Mouse (Mus musculus): Measurements from ENCODE around the gene Clpb. TPM values are rescaled to one million over a fixed set of nuclear protein-coding genes. Genes with fewer than 3 reads are reported as not detected.

Gene Clpb
- polyA plus RNA-seq, 1 experiment from 2014 or later, result 30.3 TPM

DNA sequence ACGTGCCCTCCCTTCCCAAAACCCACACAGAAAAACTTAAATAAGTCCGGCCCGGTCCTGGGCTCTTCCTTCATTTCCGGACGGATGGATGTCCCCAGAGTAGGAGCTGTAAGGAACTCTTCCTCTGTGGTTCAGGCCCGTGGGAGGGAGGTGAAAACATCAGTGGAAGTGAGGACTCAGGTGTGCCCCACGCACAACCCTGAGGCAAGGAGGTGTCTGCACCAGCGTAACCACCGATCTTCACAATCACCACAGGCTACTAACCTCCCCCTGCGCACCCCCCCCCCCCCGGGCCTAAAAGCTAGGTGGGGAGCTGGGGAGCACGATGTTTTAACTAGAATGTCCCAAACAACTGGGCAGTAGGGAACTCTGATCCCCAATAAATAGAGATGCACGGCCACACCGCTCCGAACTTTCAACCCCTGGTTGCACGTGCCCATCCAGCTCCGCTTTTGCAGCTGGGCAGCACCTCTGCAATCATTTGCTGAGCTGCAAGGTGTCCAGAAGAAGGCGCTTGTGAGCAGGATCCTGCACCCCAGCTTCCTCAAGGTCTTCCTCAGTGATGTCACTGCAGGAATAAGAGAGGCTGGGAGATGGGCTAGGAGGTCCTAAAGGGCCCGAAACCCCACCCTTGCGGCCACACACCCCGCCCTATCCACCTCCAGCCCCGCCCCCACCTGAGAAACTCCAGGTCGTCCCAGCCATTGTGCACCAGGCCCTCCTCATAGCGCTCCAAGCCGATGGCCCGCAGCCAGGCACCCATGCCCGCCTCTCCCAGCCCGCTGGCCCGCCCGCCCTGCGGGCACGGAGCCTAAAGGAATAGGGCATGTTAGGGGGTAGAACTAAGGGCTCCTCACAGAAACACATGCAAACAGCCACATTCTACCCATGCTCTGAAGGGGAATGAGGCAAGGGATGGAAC lies 159.7 kb downstream of the Clpb start:
- Histone ChIP-seq H3K27me3 (peaks cover 63% of the 10 kb centered on the region), H3K4me3 (replicated peaks) (no peak overlapping the region), H3K4me2 (no peak overlapping the region), H3K4me1 (replicated peaks) (peaks cover 19% of the 10 kb centered on the region; the same call in 1 of the 2 replicates), H3K9me3 (replicated peaks) (no peaks in the 10 kb centered on the region), H3K27ac (no peak overlapping the region), H3K36me3 (peaks cover 22% of the 10 kb centered on the region), H3K9ac (no peak overlapping the region)
- DNase-seq, result no peak
- 51% methylated on average over 32 of the region's 32 CpGs for WGBS (ENCODE audit: insufficient replicate concordance)
- ATAC-seq (ENCODE audit: low read depth), result no peak

DNA sequence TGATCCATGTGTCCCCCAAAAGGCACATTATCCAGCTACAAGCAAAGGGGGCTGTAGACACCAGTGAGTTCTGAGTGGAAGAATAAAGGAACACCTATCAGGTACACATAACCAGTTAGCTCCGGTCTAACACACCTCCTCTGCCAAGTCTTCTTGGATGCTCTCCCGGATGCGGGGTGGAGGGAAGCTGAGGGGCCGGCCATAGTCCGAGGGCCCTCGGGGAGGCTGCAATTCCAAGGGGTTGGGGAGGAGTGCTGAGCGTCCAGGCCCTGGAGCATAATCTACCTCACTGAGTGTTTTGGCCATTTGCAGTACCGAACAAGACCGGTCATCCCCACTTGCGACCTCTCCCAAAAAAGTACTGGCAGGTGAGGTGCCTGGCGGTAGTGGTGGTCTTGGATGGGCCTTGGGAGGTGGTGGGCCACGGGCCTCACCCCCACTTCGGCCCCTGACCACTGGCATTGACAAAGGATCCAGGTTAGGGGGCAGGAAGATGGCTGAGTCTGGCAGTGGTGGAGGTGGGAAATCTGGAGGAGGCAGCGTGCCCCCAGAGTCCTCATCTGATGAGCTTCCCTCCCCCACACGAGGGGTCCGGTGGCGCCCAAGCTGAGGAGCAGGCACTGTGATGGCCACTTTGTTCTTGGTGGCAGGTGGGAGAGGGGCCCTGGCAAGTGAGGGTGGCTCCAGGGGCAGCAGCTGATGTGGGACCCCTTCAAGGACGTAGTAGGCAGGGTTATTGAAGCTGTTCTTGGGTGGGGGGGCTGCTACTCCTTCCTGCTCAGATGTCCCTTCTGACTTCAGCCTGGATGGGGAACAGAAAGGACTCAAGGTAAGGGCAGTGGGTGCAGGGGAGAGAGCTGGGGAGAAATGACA lies 160.6 kb downstream of the Clpb start:
- Histone ChIP-seq H3K4me1 (replicated peaks) (peaks cover 19% of the 10 kb centered on the region; the same call in 1 of the 2 replicates), H3K36me3 (peaks cover 28% of the 10 kb centered on the region), H3K4me3 (replicated peaks) (no peak overlapping the region), H3K27me3 (peaks cover 54% of the 10 kb centered on the region), H3K9ac (no peak overlapping the region), H3K27ac (no peak overlapping the region), H3K9me3 (replicated peaks) (no peaks in the 10 kb centered on the region), H3K4me2 (no peak overlapping the region)
- ATAC-seq (ENCODE audit: low read depth) (no peak), DNase-seq (no peak)
- 80% methylated on average over 18 of the region's 18 CpGs for WGBS (ENCODE audit: insufficient replicate concordance)

DNA sequence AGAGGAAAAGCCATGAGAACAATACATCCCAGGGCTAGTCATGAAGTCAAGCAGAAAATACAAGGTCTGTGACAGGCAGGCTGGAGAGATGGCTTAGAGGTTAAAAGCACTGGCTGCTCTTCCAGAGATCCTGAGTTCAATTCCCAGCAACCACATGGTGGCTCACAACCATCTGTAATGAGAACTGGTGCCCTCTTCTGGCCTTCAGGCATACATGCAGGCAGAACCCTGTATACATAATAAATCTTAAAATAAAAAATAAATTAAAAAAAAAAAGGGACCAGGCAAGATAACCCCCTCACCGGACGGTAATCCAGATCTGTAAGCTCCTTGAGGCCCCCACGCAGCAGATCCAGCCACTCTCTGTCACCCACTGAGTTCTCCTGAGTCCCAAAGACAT lies 166.9 kb downstream of the Clpb start:
- H3K4me3 ChIP-seq (replicated peaks), result no peak overlapping the region
- H3K27me3 ChIP-seq, result peaks cover 6% of the 10 kb centered on the region
- no peak for ATAC-seq (ENCODE audit: low read depth)
- H3K4me1 ChIP-seq (replicated peaks), result peaks cover 2% of the 10 kb centered on the region; the same call in 1 of the 2 replicates
- no peak overlapping the region for H3K27ac ChIP-seq
- WGBS (ENCODE audit: insufficient replicate concordance), result 84% methylated on average over 3 of the region's 3 CpGs
- no peak overlapping the region for H3K4me2 ChIP-seq
- H3K9ac ChIP-seq, result no peak overlapping the region
- H3K36me3 ChIP-seq, result peaks cover 59% of the 10 kb centered on the region
- no peak for DNase-seq
- H3K9me3 ChIP-seq (replicated peaks), result no peaks in the 10 kb centered on the region

DNA sequence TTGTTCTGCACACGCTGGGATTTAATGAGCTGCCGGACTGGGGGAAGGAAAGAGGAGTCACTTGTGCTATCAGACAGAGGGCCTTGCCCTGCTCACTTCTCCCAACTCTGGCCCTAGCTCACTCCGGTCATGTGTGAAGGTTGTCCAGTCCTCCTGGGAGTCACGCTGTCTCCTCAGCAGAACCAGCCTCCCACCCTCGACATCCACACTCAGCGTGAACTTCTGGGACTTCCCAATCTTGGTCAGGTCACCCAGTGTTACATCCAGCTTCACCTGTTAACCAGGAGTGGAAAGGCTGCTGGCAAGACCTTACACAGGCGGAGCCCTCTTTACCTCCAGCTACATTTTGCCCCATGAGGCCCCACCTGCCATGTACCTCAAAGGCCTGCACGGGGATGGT lies 168.0 kb downstream of the Clpb start:
- Histone ChIP-seq H3K27me3 (peaks cover 17% of the 10 kb centered on the region), H3K36me3 (peaks cover 59% of the 10 kb centered on the region), H3K9me3 (replicated peaks) (no peaks in the 10 kb centered on the region), H3K4me3 (replicated peaks) (no peak overlapping the region), H3K4me1 (replicated peaks) (peaks cover 13% of the 10 kb centered on the region), H3K27ac (no peak overlapping the region), H3K9ac (no peak overlapping the region), H3K4me2 (no peak overlapping the region)
- WGBS (ENCODE audit: insufficient replicate concordance), result 76% methylated on average over 8 of the region's 8 CpGs
- no peak for ATAC-seq (ENCODE audit: low read depth)
- DNase-seq, result no peak

DNA sequence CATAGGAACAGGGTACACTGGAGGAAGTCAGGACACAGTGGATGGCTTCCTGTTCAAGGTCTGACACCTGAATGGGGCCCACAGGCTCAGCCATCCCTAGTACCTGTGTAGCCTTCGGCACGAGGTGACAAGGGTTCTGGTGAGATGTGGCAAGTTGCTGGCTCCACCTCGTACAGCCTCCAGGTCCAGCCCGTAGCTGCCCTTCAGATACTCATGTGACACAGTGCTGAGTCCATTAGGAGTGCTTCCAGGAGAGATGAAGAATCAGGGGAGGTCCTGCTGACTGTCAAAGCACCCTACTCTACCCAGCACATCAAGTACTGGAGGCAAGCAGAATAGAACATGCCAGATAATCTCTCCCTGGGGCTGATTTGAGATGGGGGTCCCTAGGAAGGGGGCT lies 168.9 kb downstream of the Clpb start:
- peaks cover 51% of the 10 kb centered on the region for H3K36me3 ChIP-seq
- H3K4me3 ChIP-seq (replicated peaks), result no peak overlapping the region

DNA sequence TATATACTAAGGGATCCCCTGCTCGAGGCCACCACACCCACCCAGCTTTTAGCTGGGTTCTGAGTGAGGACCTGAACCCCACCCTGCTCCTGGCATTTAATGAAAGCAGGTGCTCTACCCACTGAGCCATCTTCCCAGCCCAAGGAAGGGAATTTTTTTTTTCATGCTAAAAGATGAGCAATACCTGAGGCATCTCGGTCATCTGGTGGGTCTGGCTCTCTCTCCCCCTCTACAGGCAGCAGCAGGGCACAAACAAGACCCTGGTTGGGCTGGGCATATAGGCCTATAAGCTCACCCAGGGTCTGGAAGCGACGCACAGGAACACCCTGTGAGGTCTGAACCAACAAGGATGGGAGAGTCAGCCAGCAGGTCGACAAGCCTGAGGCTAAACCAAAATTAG lies 169.9 kb downstream of the Clpb start:
- no peak overlapping the region for H3K9ac ChIP-seq

More for the DNA sequence above, 168.9 kb downstream of the Clpb start:
- Histone ChIP-seq H3K9ac (no peak overlapping the region), H3K27ac (no peak overlapping the region), H3K4me2 (no peak overlapping the region), H3K4me1 (replicated peaks) (peaks cover 15% of the 10 kb centered on the region), H3K27me3 (peaks cover 26% of the 10 kb centered on the region), H3K9me3 (replicated peaks) (no peaks in the 10 kb centered on the region)
- no peak for ATAC-seq (ENCODE audit: low read depth)
- DNase-seq, result no peak
- WGBS (ENCODE audit: insufficient replicate concordance), result 78% methylated on average over 4 of the region's 4 CpGs

DNA sequence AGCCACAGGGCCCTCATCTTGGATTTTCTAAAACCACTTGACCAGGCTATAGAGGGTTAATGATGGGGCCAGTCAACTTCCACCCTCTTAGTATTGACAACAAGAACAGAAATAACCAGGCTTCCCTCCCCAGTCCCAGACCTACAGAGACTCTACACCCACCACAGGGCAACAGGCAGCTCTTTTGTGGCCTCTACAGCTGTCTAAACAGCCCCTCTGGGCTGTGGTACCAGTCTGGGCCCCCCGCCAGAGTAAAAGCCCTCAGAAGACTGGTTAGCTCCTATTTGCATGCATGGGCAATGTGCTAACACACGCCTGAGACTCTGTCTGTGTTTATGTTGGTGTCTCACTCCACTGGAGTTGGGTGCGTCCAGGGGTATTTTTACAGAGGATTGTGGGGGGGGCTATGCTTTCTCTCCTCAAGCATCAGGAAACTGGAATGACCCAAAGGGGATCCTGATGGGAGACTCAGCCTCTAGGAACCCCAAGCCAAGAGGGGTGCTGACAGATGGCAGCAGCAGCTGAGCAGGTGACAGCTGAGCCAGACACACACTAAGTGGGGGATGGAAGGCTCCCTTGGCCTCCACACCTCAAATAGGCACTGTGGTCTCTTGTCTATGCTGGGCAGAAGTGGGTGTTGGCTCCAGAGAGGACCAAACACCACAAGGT lies 170.6 kb downstream of the Clpb start:
- no peak overlapping the region for H3K9ac ChIP-seq
- ATAC-seq (ENCODE audit: low read depth) (no peak), DNase-seq (no peak)
- H3K4me3 ChIP-seq (replicated peaks), result no peak overlapping the region
- WGBS (ENCODE audit: insufficient replicate concordance), result 63% methylated on average over 3 of the region's 3 CpGs
- no peaks in the 10 kb centered on the region for H3K9me3 ChIP-seq (replicated peaks)
- no peak overlapping the region for H3K4me2 ChIP-seq
- H3K27me3 ChIP-seq, result peaks cover 43% of the 10 kb centered on the region
- peaks cover 38% of the 10 kb centered on the region for H3K36me3 ChIP-seq
- H3K27ac ChIP-seq, result no peak overlapping the region
- H3K4me1 ChIP-seq (replicated peaks), result peaks cover 18% of the 10 kb centered on the region

More for the DNA sequence above, 169.9 kb downstream of the Clpb start:
- Histone ChIP-seq H3K36me3 (peaks cover 43% of the 10 kb centered on the region), H3K4me2 (no peak overlapping the region), H3K27ac (no peak overlapping the region), H3K9me3 (replicated peaks) (no peaks in the 10 kb centered on the region), H3K27me3 (peaks cover 36% of the 10 kb centered on the region), H3K4me3 (replicated peaks) (no peak overlapping the region), H3K4me1 (replicated peaks) (peaks cover 18% of the 10 kb centered on the region)
- ATAC-seq (ENCODE audit: low read depth) (no peak), DNase-seq (no peak)
- WGBS (ENCODE audit: insufficient replicate concordance), result 60% methylated on average over 5 of the region's 5 CpGs

DNA sequence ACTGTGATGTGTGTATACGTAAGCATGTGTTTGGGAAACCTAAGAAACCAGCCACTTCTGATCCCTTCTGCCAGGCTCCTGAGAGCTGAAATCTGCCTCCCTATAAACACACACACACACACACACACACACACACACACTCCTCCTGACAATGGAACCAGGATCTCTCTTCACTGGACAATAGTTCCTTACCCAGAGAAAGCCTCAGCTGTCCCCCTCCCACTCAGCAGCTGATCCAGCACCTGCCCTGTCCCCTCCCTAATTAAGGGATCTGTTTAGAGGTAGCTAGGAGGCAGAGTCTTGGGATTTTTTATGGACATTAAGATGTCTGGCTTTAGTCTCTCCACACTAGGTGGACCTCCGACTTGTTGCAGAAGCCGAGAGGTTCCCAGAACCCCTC lies 171.5 kb downstream of the Clpb start:
- no peak for ATAC-seq (ENCODE audit: low read depth)
- DNase-seq, result no peak
- Histone ChIP-seq H3K27ac (no peak overlapping the region), H3K9me3 (replicated peaks) (no peaks in the 10 kb centered on the region), H3K27me3 (peaks cover 51% of the 10 kb centered on the region), H3K4me1 (replicated peaks) (peaks cover 18% of the 10 kb centered on the region), H3K36me3 (peaks cover 30% of the 10 kb centered on the region), H3K4me3 (replicated peaks) (no peak overlapping the region), H3K9ac (no peak overlapping the region), H3K4me2 (peak overlapping the region; percentile 81; the same call in 1 of the 2 replicates)
- 71% methylated on average over 3 of the region's 3 CpGs for WGBS (ENCODE audit: insufficient replicate concordance)

DNA sequence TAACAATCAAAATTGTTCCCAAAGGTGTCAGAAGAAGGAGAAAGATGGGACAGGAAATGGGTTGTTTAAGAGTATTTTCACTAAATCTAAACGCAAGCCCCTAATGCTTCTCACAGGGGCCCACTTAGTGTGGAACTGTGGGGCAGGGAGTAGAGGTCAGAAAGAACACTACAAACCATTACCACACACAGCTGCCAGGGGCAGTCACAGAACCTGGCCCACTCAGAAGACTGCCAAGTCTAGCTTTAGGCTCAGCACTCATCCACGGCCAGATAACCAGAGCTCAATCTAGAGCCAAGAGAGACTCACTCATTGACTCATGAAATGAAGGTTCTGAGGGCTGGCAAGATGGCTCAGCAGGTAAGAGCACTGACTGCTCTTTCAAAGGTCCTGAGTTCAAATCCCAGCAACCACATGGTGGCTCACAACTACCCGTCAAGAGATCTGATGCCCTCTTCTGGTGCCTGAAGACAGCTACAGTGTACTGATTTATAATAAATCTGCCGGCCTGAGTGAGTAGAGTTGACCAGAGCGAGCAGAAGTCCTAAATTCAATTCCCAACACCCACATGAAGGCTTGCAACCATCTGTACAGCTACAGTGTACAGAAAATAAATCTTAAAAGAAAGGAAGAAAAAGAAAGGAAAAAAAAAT lies 172.2 kb downstream of the Clpb start:
- H3K27me3 ChIP-seq, result peaks cover 57% of the 10 kb centered on the region
- H3K4me2 ChIP-seq, result peak overlapping the region; percentile 81
- H3K4me1 ChIP-seq (replicated peaks), result peaks cover 18% of the 10 kb centered on the region
- H3K27ac ChIP-seq, result no peak overlapping the region
- ATAC-seq (ENCODE audit: low read depth) (no peak), DNase-seq (no peak)
- 44% methylated on average over 5 of the region's 5 CpGs for WGBS (ENCODE audit: insufficient replicate concordance)
- H3K36me3 ChIP-seq, result peaks cover 25% of the 10 kb centered on the region
- H3K9me3 ChIP-seq (replicated peaks), result no peaks in the 10 kb centered on the region
- peak overlapping the region; percentile 65 for H3K4me3 ChIP-seq (replicated peaks)
- no peak overlapping the region for H3K9ac ChIP-seq

DNA sequence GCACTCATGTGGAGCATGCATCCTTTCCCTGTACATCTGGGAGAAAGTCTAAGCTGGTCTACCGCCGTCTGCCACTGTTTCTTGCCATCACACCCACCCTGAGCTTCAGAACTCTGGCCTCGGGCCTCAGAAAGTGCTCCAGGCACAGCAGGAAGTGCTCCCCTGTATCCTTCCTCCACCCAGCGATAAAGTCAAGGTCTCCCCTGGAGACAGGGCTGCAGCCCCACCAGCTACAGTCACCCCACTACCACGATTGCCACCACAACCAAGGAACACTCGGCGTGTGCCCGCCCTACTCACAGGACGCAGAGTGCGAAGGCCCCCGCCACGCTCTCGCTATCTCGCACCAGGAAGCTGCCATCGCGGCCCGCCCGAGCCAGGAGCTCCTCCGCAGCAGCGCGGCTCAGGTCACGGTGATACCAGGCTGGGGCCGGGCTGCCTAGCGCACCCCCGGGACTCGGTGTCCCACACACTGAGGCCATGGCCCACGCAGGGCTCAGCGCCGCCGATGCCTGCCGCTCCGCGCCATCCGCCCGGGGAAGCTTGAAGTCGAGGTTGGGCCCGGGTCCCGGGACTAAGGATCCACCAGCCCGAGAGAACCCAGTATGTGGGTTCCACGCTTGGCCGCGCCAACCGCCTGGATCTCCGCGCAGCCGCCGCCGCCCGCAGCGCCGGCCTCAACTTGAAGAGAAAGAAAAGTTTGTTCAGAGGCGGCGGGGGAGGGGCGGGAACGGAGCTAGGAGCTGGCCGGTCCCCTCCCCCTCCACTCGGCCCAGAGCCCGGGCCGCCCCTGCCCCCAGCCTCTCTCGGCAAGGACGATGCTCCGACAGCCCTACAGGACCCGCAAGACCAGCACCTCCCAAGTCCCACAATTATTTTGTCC lies 173.1 kb downstream of the Clpb start:
- Histone ChIP-seq H3K27me3 (peaks cover 61% of the 10 kb centered on the region), H3K36me3 (peaks cover 15% of the 10 kb centered on the region), H3K4me1 (replicated peaks) (peaks cover 18% of the 10 kb centered on the region), H3K27ac (peak overlapping the region; percentile 63; the same call in 1 of the 2 replicates), H3K9ac (peak overlapping the region; percentile 74), H3K9me3 (replicated peaks) (no peaks in the 10 kb centered on the region), H3K4me3 (replicated peaks) (peak overlapping the region; percentile 65), H3K4me2 (peak overlapping the region; percentile 81)
- peak; percentile 28; the same call in 1 of the 2 replicates for ATAC-seq (ENCODE audit: low read depth)
- under 1% methylated on average over 62 of the region's 63 CpGs for WGBS (ENCODE audit: insufficient replicate concordance)
- DNase-seq, result peak; percentile 25
